Mouse (Mus musculus): ENCODE measurements around the gene Rap1gap2.

DNA sequence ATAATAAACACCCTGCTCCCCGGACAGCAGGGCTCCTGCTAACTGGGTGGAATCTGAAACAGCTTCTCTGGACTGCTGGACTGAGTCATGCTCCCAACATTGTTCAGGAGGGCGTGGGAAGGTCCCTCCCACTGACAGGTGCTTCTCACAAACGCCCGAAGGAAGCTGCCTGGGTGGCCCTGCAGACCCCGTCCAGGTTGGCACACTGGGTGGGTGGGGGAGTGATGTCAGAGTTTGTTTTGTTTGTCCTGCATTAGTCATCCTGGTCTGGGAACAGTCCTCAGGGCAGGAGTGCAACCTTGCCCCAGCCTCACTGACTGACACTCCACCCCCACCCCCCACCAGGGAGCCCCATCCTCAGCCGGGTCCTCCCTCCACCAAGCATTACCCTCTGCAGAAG lies 171.5 kb downstream of the Rap1gap2 start:
- TF ChIP-seq POLR2A (IDR thresholded peaks at IDR 0.05; ENCODE audit: borderline replicate concordance, extremely low read depth, low read depth, low read length) (no peak), CTCF (IDR thresholded peaks at IDR 0.05; ENCODE audit: insufficient read depth, low read length) (no peak)
